Mouse (Mus musculus) inflammation-experienced regulatory T-cells, adult 6 months (primary cell): ENCODE measurements around the gene Prlr. TPM values are rescaled to one million over a fixed set of nuclear protein-coding genes. Genes with fewer than 3 reads are reported as not detected.
A peak's percentile ranks its signal among the peaks of the same experiment; 100 is the strongest.

Experiments
- ATAC-seq: one replicate; pipeline ENCODE4 v1.8.0; 2017
- polyA plus RNA-seq, 3 experiments: library from polyadenylated mRNA; unstranded; fragments of 100-300 nt; shearing (Covaris generic); gene quantifications; one replicate each; pipeline ENCODE4 v1.2.1; 2017

Prlr gene
- under 1 TPM in 2 of 3 experiments, not detected in 1; 0.21 to 0.33 TPM for polyA plus RNA-seq

DNA sequence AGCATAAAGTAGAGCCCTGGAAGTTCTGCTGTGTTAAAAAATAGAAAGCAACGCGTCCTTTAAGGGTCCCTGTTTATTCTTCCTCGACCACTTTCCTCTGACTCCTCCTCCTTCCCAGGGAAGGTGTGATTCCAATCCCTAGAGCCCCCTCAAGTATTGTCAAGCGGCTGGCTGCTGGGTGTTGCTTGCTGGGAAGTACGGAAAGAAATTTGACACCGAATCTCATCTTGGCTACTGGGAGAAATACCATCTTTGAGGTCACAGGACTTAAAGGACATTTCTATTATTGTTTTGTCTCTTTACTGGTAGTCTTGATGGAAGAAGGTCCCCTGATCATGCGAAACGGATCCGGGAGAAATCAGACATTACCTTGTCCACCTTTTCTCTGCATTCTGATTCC, at the start of gene Prlr:
TSS of gene Prlr (plus strand) at position 156 of the 400 bp plus-strand sequence.
- ATAC-seq, result no peak

DNA sequence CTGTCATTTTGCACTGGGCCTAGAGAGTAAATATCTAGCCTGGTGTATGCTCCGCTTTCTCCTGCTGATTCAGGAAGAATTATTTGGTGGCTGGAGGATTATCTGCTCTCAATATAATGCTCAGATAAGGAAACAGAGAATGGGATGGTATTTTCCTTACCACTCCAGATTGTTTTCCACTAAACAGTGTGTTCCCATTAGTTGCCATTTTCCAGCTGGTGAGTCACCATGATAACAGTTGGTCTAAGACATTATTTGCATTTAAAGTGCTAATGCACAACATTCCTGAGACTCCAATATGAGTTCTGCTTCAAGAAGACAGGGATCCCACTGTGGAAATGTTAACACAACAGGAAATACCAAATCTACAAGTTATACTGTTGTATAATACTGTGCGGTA, 43.3 kb upstream of the Prlr start:
- no peak for ATAC-seq

- ATAC-seq, result no peak
Measured at GRCm38 (mm10) chr15:10134889-10135288, 42.1 kb upstream of the Prlr start.

GRCm38 (mm10) chr15:10144520-10144919, 32.5 kb upstream of the Prlr start:
- ATAC-seq, result no peak

DNA sequence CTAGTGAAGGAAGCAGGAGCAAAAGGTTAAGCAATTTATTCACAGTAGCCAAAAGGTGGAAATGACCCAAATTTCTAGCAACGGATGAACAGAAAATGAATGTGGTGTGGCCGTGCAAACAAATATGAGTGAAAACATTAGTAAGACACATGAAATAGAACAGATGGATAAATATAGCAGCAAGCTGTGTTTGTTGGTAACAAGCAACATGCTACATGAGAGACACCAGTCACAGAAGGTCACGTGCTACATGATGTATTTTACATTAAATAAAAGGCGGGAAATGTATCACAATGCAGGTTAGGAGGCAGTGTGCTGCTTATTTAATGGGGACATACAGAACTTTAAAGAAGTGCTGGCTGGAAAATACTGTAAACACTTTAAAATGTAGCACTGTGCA, 28.8 kb upstream of the Prlr start:
- no peak for ATAC-seq

- ATAC-seq, result no peak
Measured at GRCm38 (mm10) chr15:10160663-10161062, 16.4 kb upstream of the Prlr start.

GRCm38 (mm10) chr15:10175078-10175477, 2.0 kb upstream of the Prlr start:
- no peak for ATAC-seq

DNA sequence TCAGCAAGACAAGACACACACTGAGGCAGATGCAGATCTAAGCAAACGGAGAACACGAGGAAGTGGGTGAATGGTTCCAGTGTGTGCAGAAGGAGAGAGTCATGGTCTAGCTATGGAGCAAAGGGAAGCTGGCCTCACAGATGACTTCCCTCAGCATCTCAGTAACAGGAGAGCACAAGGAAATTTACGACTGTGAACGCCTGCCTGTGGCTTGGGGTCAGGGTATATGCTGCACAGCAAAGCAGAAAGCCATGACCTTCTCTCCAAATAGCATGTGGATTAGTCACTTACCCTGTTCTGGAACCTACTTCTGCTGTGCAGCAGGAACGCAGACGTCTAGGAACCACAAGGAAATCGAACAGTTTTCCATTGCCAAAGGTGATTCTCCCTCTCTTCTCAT, 1.4 kb upstream of the Prlr start:
- no peak for ATAC-seq

DNA sequence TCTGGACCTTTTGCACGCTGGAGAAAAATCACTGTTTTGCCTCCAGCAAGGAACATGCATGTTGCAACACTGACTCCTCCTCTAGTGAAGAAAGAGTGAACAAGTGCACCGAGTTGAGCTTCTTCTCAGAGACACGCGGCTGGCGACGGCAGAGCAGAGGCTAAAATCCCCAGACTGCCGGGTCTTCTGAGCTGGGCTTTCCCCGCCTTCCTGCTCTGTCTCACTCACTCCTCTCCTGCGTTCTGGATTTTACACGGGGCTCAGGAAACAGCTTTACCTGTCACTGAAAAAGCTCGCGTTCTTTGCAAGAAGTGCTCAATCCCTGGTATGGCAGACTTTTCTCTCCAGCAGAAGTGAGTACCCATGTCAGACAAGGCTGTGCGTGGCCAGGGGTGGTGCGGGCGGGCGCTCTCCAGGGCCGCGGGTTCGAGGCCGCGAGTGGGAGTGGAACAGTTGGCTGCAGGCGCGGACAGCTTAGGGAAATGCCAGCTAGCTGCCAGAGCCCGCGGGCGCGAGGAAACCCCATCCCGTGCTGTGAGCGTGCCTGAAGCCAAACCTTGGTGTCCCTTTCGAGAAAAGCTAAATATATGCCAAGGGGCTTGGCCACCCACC, 587 bp downstream of the Prlr start:
- peak; percentile 35 for ATAC-seq

DNA sequence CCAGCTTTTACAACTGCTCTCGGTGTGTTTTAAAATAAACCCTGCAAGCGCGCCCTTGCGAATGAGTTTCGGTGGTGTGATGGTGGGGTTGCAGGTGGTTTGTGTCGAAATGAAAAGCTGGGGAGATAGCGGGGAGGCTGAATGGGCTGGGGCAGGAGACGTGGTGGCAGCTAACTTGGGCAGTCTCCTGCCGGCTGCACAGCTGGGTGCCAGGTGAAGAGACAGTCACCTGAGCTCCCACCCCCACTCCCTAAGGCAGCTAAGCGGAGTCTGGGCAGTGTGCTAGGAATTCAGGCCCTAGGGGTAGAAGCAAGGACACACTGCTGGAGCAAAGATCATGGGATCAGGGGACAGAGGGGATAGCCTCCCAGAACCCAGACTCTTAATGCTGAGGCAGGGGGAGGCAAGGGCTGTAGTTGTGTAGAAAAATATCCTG, 1.1 kb downstream of the Prlr start:
- ATAC-seq, result no peak

- no peak for ATAC-seq
Measured at GRCm38 (mm10) chr15:10180694-10181093, 3.7 kb downstream of the Prlr start.

GRCm38 (mm10) chr15:10192101-10192630, 15.1 kb downstream of the Prlr start:
- ATAC-seq, result no peak

DNA sequence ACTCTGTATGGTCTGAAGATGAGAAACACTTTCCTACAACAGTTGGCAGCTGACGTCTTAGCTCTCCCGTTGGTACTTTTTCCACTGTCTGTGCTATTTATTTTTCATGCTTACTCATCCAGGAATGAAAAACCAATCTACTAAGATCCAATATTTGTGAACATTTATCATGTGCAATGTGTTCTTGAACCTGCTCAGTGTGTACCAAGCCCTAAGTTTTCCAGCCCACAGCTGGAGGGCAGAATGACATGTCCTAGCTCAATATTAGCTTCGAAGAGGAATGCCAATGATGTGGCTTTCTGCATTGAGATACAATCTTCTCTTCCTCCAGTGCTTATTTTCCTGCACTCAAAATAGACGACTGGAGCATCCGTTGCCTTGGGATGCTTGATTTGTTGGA, 24.0 kb downstream of the Prlr start:
- ATAC-seq, result no peak

GRCm38 (mm10) chr15:10202504-10203302, 25.7 kb downstream of the Prlr start:
- ATAC-seq, result no peak

DNA sequence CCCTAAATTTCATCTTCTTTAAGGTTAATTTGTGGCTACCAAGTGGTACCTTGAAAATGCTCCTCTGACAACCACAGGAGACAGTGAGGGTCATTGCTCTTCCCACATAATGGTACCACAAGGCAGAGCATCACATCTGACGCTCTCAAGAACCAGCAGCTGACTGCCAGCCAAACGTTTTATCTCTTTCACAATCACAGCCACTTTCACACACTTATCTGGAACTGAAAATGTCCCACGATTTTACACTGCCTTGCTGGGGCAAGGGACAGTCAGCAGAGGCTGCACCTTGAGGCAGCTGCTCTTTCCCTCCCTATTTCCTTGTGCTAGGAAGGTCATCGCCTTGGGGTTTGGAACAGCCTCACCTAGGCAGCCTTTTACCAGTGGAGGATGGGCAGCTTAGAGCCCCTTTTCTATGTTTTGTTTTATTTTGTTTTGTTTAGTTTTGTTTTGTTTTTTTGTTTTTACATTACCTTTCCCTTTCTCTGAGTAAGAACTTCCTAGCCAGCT, 33.3 kb downstream of the Prlr start:
- no peak for ATAC-seq

- ATAC-seq, result no peak
Measured at GRCm38 (mm10) chr15:10211992-10212391, 35.0 kb downstream of the Prlr start.

DNA sequence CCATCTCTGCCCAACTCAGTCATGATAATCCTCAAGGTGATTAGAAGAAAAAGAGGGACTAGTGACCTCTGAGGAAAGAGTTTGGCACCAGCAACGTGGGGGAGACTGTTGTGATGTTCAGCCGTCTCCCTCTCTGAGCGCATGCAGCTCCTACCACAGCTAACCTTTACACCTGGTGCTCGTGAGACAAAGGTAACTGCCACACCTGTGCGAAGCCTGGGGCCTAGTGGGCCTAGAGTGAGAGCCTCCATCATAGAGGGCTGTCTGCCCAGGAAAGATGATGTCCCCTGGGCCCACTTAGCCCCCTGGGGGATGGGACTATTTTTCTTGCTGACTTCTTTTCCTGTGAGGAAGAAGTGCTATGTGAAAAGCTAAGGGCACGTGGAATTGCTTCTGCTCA, 36.2 kb downstream of the Prlr start:
- ATAC-seq, result no peak

GRCm38 (mm10) chr15:10213710-10214109, 36.7 kb downstream of the Prlr start:
- ATAC-seq, result no peak

DNA sequence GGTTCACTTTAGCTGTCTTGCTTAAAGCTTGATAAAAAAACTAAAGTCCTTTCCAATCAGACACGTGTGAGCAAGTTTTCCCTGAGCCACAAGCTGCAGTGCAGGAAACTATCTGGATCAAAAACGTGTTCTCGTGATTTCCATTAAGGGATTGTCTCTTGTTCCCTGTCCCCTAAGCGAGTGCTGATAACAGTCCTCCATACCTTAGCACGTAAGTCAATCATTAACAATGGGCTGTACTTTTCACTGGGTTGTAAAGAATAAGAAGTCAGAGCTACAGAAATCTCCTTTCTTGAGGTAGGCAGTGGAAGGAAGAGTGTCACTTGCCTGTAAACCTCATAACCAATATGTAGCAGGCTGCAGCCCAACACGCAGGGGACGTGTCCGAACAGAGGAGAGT, 38.7 kb downstream of the Prlr start:
- no peak for ATAC-seq

GRCm38 (mm10) chr15:10216189-10216588, 39.2 kb downstream of the Prlr start:
- no peak for ATAC-seq

DNA sequence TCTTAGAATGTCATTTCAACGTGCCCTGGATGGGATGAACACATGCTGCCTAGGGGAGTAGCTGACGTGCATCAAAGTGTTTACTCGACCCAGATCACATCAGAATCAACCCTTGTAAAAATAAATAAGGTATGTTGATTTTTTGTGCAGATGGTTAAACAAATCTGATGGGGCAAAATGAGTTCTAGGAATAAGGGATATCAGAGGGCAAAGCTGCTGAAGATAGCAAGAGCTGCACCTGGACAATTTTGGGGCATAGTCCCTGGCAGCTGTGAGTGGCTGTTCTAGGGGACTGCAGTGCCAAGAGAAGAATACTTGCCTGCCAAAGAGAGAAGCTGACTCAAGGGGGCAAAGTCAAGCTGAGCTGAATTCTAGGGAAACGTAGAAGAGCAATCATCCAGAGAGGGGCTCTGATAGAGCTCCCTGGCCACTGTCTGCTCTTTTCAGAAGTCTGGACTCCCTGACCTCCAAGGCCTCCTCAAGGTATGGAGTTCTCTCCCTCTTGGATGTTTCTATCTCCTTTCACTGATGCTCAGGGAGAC, 46.6 kb downstream of the Prlr start:
- ATAC-seq, result no peak

DNA sequence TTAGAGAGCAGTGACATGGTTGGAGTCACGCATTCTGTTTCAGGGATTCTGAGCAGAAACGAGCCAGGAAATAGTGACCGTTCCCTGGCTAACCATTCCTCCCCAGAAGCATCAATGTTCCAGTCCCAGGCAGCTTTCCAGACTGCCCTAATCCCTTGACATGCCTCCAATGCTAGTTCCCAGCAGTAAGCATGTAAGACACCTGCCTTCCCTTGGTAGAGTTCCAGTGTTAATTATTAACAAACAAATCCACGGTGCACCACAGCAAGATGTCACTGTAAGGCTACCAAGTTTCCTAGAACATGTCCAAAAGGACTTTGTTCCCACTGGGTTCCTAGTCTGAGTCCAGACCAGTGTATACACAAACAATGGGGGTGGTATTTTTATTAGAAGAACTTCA, 48.7 kb downstream of the Prlr start:
- ATAC-seq, result no peak

GRCm38 (mm10) chr15:10228636-10229035, 51.6 kb downstream of the Prlr start:
- no peak for ATAC-seq

DNA sequence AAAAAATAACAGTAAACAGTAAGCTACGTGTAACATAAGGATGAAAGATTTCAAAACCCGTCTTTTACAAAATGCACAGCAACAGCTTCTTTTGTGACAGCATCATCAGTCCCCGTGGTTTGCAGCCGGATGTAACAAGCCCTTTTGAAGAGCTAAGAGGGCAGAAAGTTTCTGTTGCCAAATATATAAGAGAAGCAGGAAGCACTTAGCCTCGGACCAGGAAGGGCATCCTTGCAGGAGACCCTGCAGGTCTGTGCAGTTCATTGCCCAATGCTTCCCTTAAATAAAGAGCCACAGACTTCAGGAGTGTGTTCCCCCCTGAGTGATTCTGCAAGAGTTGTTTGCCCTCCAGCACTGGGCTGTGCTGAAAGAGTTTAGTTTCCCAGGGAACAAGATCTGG, 58.9 kb downstream of the Prlr start:
- peak; percentile 76 for ATAC-seq
